Mouse (Mus musculus) testis, adult 2 months (tissue): Measurements from ENCODE around the gene Pex11a.

ENCODE experiments used
- CTCF ChIP-seq: fragments of 200-500 bp; IDR thresholded peaks from 2 replicates; pipeline ENCODE4 v1.5.1; 2012; ENCODE audit warnings: low read depth, mild to moderate bottlenecking, inconsistent platforms, low read length, moderate library complexity; ENCODE audit not compliant: control insufficient read depth, insufficient read depth, insufficient replicate concordance
- POLR2A ChIP-seq: fragments of 200-500 bp; IDR thresholded peaks from 2 replicates; pipeline ENCODE4 v1.6.1; 2012; ENCODE audit warnings: low read depth, mild to moderate bottlenecking, inconsistent platforms, low read length, moderate library complexity; ENCODE audit not compliant: control insufficient read depth

DNA sequence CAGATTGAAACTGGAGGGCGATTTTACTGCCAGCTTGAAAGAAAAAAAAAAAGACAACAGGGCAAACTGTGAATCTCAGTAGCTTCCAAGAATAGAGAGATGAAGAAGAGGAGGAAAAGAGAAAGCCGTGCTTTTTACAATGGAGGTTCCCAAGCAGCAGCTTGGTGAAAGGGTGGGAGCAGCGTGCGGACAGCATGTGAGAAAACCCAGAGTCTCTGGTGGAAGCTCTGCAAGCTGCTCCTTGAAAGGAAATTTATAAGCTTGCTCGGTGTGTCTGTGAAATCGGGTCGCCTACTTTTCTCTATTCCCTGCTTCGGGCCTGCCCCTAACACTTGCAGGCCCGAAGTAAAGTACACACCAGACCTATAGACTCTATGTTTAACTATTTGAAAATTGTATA is 1.1 kb upstream of the Pex11a start:
- no peak for TF ChIP-seq POLR2A
- TF ChIP-seq CTCF: no peak
